Mouse (Mus musculus) retina, postnatal 1 day (tissue): Measurements from ENCODE around the gene Maml2.

Source experiments
- DNase-seq: peaks from one replicate; pipeline ENCODE4 v3.0.0-alpha.2; 2012

Gene Maml2

GRCm38 (mm10) chr9:13311094-13311493 lies 13.3 kb downstream of the Maml2 start:
- no peak for DNase-seq

GRCm38 (mm10) chr9:13313923-13314322 lies 16.2 kb downstream of the Maml2 start:
- no peak for DNase-seq

- no peak for DNase-seq
These were observed 16.8 kb downstream of the Maml2 start for GRCm38 (mm10) chr9:13314577-13315004.

- no peak for DNase-seq
These were observed 17.6 kb downstream of the Maml2 start for GRCm38 (mm10) chr9:13315393-13315792.

- DNase-seq: no peak
These were observed 21.8 kb downstream of the Maml2 start for GRCm38 (mm10) chr9:13319566-13319965.

- DNase-seq: no peak
These were observed 23.1 kb downstream of the Maml2 start for GRCm38 (mm10) chr9:13320800-13321364.

GRCm38 (mm10) chr9:13323074-13323473 lies 25.3 kb downstream of the Maml2 start:
- no peak for DNase-seq

- no peak for DNase-seq
These were observed 25.9 kb downstream of the Maml2 start for GRCm38 (mm10) chr9:13323612-13324011.

GRCm38 (mm10) chr9:13414230-13414766 lies 116.5 kb downstream of the Maml2 start:
- no peak for DNase-seq

GRCm38 (mm10) chr9:13425031-13425940 lies 127.5 kb downstream of the Maml2 start:
- peak; percentile 84 for DNase-seq

- DNase-seq: no peak
These were observed 131.8 kb downstream of the Maml2 start for GRCm38 (mm10) chr9:13429477-13430125.

GRCm38 (mm10) chr9:13430302-13430701 lies 132.5 kb downstream of the Maml2 start:
- no peak for DNase-seq

- DNase-seq: no peak
These were observed 133.0 kb downstream of the Maml2 start for GRCm38 (mm10) chr9:13430744-13431143.

GRCm38 (mm10) chr9:13431646-13432045 lies 133.9 kb downstream of the Maml2 start:
- DNase-seq: no peak

- no peak for DNase-seq
These were observed 135.8 kb downstream of the Maml2 start for GRCm38 (mm10) chr9:13433501-13434090.

GRCm38 (mm10) chr9:13440911-13441310 lies 143.2 kb downstream of the Maml2 start:
- DNase-seq: no peak

GRCm38 (mm10) chr9:13442012-13442735 lies 144.4 kb downstream of the Maml2 start:
- DNase-seq: no peak

- DNase-seq: no peak
These were observed 145.9 kb downstream of the Maml2 start for GRCm38 (mm10) chr9:13443484-13444211.

GRCm38 (mm10) chr9:13446236-13446635 lies 148.5 kb downstream of the Maml2 start:
- no peak for DNase-seq

- DNase-seq: no peak
These were observed 149.0 kb downstream of the Maml2 start, which contains the start of gene Gm17571 for GRCm38 (mm10) chr9:13446703-13447285. Gene Gm17571, minus strand, starts transcription at chr9:13446753.

- no peak for DNase-seq
These were observed 151.0 kb downstream of the Maml2 start for GRCm38 (mm10) chr9:13448716-13449115.
